Mouse (Mus musculus) left cerebral cortex, adult 11 months (tissue): ENCODE results near the gene Socs7.
"Not testable (repeated sequence)": the region's sequence is repeated elsewhere in the genome, so short reads cannot be mapped to it uniquely, and the experiment has no call there.

ENCODE experiments used
- DNase-seq: peaks from one replicate; pipeline ENCODE4 v3.0.0; 2022; ENCODE audit warnings: low spot score

Socs7 gene

DNA sequence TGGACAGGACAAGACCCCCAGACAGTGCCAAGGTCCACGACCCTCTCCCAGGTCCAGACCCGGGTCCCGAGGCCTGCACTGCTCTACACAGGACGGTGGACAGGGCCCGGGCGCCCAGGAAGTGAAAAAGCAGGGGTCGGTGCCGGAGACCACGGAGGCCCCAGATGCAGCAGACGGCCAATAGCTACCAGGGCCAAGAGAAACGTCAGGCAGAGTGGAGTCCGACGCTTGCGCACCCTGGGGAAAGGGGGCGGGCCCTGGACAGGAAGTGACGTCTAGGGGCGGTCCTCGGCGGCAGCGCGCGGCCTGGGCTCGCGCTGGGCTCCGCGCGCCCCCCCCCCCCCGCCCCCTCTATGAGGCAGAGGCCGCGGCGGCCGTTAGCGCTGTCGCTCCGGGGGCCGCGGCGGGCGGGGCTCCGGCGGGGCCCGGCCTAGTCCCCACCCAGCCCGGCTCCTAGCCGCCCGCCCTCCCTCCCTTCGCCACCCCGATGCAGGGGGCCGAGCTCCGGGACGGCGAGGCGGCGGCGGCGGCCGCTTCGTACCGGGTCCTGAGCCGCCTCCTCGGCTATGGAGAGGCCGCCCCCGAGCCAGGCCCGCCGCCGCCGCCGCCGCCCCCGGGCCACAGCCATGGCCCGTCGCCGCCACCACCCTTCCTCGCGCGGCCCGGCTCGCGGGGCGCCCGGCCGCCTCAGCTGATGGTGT lies at the start of gene Socs7:
Socs7 (plus strand) TSS at position 604 of the 701 bp plus-strand sequence.
- DNase-seq: peak; percentile 90

DNA sequence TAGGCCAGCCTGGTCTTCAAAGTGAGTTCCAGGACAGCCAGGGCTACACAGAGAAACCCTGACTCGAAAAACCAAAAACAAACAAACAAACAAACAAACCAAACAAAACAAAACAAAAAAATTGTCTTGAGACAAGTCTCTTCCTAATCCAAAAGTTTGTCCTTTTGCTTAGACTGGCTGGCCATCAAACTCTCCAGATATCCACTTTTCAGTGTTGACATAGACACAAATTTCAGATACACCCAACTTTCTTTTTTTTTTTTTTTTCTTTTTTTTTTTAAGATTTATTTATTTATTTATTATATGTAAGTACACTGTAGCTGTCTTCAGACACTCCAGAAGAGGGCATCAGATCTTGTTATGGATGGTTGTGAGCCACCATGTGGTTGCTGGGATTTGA lies 49.5 kb upstream of the Socs7 start:
- not testable (repeated sequence) for DNase-seq

DNA sequence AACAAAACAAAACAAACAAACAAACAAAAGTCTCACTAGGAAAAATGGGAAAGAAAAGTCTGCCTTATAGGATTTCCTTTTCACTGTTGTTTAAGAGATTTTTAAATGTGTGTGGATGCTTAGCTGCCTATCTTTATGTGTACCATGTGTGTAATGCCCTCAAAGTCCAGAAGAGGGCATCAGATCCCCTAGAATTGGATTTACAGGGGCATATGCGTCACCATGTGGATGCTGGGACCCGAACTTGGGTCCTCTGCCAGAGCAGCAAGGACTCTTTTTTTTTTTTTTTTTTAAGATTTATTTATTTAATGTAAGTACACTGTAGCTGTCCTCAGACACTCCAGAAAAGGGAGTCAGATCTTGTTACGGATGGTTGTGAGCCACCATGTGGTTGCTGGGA lies 48.2 kb upstream of the Socs7 start:
- no peak for DNase-seq

DNA sequence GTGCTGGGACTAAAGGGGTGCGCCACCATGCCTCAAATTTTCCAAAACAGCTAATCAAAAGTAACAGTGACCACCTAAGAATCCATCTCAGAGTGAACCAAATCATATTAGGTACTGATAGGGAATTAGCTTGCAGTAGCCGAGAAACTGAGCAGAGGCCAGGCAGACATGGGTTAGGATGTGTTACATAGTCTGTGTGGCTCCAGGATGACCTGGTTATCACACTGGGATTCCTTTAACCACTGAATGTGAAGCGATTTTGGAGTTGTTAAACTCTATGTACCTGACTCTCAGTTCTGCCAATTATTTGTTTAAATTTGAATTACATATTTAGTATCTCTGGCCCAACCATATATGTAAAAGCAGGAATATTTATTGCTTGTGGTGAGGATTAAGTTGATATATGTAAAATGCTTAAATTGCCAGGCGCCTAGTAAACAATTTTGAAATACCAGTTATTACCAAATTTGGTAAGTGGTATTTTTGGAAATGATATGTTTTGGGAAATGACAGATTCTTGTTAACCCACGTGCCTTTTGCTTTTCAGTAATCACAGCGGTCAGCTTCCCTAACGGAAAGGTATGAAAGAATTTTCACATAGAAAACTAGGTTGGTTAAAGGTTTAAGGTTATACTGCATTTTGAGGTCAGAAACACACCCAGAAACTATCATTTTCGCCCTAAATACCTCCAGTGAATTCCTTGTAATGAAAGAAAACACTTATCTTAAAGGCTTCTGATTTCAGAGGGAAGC lies 47.4 kb upstream of the Socs7 start:
- DNase-seq: no peak

DNA sequence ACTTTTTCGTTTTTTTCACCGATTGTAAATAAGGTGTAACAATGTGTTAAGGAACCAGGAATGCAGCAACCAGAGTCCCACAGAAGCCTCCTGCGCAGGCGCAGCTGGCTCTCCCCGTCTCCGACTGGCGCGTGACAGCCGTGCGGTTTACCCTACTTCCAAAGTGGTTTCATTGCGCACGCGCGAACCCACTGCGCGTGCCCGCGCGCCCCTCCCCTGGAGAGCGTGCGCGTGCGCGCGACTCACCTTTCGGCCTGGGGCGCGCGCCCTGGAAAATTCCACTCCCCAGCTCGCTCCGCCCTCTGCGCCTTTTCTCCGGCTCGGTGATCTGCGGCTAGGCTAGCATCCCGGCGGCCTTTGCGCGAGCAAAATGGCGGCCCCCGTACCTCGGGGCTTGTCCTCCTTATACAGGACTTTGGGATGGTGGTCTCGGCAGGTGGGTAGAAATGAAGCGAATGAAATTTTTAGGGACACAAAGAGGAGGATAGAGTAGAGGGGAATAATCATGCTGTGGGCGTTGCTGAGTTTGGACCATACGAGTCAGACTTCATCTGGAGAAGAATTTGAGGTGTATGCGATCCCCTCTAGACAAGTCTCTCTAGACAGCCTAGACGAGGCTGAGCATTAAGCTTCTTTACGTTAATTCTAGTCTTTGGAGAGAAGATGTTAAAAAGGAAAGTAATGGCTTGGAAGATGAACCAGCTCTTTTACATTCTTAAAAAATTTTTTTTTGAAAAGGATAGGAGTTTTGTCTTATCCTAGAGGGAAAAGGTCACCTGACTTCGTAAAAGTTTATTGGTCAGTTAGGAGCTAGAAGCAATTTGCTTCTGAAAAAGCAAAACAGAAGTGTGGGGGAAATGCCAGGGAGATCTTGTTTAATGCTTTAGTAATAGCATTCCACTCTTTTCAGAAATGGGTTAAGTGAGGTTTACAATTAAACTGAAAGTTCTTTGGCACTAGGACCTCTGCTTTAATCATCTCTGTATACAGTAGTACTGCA lies 46.5 kb upstream of the Socs7 start, which contains the start of gene Mrpl45:
Mrpl45 (plus strand) TSS at position 213 of the 1,000 bp plus-strand sequence.
- DNase-seq: peak; percentile 98

DNA sequence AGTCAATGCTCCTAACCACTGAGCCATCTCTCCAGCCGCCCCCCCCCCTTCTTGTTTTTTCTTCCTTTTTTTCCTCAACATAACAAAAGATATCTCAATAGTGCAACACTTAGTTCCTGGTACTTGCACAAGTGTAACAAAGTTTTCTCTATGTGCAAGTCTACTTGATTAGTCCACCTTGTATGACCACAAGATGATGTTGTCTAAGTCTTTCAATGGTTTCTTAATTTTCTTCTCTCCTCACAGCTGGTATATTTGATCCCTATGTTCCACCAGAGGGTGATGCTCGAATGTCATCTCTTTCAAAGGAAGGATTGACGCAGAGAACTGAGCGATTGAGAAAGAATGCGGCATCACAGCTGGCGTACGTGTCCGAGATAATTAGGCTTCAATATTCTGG lies 41.2 kb upstream of the Socs7 start:
- no peak for DNase-seq

DNA sequence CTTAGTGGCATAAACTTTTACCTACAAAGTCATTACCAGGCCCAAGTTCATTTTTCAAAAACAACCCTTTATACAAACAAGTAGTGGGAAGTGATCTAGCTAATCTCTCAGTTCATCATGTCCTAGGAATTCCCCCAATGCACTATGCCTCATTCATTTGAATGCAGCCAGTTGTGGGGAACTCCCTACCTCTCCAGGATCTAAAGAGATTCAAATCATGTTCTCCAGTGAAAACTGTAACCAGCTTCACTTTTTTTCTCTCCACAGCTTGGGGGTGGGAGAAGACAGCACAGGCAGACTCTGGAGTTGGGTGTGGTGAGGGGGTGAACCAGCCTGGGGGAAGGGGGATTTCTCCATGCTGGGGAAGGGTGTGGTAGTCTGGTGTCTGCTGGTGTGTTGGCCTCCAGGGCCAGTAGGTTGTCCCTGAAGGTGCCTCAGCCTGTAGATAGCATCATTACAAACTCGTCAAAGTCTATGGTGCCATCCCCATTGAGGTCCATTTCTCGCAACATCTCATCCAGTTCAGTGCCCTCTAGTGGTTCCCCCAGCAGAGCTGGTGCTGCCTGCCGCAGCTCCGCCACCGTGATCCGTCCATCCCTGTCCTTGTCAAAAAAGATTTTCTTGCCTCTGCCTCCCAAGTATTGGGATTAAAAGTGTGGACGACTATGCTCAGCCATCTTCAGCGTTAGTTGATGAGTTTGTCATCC lies 40.3 kb upstream of the Socs7 start:
- not testable (repeated sequence) for DNase-seq

DNA sequence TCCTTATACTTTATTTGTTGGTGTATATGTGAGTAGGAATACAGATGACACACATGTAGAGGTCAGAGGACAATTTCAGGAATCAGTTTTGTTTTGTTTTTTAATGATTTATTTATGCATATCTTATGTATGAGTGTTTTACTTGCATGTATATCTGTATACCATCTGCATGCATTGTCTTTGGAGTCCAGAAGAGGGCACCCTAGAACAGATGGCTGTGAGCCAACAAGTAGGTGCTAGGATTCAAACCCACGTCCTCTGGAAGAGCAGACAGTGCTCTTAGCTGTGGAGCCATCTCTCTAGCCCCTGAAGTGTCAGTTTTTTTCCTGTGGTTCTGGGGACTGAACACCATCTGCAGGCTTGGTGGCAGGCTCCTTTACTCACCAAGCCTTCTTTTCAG lies 37.1 kb upstream of the Socs7 start:
- DNase-seq: no peak

DNA sequence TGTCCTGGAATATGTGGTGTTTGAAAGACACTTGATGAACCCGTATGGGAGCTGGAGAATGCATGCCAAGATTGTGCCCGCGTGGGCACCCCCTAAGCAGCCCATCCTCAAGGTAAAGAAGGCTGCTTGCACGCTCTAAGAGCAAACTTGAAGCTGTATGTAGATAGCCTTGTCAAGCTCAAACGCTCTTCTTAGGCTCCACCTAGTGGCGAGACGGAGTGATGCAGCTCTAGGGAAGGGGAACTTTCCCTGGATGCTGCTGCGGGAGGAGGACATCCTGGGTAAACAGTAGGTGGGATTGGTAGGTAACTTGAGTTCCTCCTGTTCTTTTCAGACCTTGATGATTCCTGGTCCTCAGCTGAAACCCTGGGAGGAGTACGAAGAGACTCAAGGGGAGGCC lies 34.2 kb upstream of the Socs7 start:
- no peak for DNase-seq

DNA sequence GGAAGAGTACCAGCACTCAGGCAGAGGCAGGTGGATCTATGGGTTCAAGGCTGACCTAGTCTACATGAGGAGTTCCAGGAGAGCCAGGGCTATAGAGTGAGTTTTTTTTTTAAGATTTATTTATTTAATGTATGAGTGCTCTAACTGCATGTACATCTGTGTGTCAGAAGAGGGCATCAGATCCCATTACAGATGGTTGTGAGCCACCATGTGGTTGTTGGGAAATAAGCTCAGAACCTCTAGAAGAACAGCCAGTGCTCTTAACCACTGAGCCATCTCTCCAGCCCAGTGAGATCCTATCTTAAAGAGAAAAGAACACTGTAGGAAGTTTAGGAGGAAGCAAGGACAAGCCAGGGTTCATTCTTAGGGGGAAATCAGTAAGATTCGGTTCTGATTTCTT lies 32.0 kb upstream of the Socs7 start:
- no peak for DNase-seq

DNA sequence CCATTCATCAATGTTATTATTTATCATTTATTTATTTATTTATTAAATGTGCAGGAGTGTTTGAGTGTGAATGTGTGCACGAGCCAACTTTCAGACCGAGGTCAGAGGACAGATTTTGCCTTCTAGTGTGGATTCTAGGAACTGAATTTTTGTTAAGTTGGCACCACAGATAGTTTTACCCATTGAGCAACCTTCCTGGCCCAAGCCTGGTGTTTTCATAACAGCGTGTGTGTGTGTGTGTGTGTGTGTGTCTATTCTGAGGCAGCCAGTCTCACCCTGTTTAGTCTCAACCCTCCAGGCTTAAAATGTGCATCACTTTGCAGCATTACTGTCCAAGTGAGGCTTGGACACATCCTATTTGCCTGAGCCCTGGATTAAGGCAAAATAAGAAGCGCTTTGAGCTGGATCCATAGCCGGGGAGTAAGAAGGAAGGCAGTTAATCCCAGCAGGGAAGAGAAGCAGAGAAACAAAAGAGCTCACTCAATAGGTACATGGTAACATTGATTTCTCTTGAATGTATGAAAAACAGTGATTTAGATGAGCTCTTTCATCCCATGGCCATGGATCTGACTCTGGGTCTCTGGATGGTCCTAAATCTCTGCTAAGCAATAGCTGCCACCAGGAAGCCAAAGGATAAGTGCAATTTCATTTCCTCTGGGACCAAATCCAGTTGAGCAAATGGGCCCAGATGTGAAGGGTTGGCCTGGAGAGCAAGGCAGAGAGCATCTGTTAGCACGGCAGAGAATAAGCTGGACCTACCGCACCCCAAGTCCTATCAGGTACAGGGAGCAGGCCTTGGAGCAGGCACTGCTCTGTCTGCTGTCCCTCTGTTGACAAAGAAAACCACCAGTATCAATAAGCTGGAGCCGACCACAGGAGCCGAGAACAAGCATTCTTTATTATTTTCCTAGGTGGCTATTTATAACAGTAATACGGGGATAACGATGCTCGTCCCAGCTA lies 30.8 kb upstream of the Socs7 start:
- DNase-seq: no peak

DNA sequence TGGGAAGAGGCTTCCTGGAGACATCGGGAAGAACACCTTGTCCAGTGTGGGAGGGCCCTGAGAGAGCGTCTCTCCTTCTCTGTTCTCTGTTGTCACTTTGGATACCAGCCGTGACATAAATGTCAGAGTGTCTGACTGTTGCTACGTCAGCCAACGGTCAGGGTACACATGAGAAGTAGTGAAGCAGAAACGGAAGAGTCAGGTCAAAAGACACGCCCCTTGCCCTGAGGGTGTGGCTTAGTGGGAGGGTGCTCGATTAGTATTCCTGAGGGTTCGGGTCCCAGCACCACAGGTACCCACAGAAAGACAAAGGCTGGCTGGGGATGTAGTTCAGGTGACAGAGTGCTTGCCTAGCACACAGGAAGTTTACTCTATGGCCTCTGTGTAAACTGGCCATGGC lies 29.3 kb upstream of the Socs7 start:
- no peak for DNase-seq

DNA sequence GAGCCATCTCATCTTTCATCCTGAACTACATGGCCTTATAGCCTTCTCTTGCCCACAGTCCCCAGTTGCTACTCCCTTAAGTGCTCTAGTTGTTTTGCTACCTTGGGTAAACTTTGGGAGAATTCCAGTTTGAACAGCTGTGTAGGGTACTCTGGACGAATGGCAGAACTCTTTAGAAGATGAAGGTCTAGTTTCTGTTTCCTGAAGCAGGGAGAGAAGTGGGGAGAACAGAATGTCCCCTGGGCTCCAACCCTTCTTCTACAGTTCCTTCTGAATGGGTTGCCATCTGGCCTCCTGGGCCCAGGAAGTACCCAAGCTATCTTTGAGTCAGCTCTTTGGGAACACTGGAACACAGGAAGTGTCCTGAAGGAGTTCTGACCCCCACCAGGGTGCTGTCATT lies 28.5 kb upstream of the Socs7 start:
- no peak for DNase-seq

DNA sequence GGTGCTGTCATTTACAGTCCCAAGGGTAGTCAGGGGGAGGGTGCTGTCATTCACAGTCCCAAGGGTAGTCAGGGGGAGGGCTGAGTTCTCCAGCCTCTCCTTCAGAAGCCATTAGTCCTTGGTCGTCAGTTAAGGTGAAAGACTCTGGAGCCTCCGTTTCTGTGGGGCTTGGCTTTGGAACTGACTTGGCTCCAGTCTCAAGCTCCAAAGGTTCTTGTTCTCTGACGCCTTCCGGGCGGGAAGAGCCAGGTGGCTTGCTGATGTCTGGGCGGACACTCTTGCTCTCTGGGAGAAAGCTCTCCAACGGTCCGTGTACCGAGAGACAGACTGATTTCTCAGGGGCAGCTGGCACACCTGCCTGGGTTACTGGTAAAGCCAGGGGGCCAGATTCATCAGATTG lies 28.0 kb upstream of the Socs7 start:
- DNase-seq: no peak

DNA sequence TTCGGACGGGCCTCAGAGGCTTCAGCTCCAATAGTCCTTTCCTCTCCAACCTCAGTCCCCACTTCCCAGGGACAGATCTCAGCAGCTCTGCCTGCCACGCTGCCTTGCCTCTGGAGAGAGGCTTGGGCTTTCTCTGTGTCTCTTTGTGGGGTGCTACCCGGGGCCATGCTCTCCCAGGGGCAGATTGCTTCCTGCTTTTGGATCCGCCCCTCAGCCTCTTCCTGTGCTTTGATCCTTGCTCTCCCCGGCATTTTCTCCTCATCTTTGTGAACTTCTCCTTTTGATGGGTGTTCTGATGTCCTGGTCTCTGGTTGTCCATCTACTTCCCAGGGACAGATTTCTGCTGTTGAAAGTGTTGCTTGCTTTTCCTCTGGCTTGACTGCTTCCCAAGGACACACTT lies 26.1 kb upstream of the Socs7 start:
- no peak for DNase-seq

DNA sequence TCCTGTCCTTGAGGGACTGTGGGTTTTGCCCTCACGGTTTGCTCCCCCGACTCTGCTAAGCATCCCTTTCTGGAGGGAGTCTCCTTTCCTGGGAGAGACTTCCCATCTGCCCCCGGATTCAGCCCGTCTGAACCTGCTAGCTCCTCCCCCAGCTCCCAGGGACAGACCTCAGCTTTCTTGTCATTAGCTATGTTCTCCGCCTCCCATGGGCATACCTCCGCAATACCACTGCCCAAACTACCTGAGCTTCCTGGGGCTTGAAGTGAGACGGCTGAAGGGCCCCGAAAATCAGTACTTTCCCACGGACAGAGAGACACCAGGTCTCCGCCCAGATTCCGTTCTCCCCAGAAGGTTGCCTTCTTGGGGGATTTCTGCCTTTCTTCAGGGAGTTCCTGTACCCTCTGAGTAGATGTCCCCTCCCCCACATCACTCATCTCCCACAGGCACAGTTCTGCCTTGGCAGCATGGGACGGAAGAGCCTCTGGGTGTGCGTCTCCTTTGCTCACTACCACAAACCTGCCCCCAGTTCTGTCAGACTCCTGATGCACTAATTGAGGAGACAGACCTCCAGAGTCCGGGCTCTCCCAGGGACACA lies 25.5 kb upstream of the Socs7 start:
- DNase-seq: no peak

DNA sequence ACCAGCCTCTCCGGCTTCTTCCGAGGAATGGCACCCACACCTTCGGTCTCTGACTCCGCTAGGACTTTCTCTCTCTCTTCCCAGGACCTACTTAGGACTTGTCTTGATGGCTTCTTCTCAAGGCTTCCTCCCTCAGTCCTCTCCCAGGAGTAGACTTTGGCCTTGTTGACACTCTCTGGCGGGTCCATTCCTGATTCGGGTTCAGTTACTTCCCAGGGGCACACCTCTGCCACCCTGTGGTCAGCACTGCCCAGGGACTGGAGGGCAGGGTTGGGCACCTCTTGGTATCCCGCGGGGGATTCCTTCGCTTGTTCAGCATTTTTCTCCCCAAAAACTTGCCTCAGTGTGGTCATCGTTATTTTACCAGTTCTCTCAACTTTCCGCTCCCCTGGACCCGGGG lies 25.0 kb upstream of the Socs7 start:
- DNase-seq: no peak

DNA sequence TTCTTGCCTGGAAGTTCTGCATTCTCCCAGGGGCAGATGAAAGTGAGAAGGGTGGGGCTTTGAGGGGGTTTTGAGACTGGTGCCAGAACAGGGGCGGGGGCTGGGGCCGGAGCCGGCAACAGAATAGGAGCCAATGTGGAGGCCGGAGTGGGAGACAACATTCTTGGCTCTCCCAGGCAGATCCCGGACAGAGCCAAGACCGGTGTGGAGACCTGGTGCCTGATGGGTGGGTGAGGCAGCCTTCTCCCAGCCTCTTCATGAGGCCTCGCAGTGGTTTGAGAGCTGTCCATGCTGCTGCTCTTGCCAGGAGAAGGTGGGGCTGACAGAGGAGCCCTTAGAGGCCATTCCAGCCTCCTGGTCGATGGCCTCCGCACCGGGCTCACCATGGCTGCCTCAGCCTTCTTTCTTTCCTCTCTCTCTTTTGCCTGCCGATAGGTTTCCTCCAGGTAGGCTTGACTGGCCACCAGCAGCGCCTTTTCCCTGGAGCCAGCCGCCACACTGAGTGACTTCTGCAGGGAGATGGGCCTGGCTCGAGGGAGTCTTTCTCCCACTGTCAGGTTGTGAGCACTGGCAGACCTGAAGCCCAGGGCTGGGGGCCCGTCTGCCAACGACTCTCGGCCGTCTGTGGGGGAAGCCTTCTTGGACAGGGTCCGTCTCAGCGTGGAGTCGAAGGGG lies 23.9 kb upstream of the Socs7 start:
- no peak for DNase-seq

DNA sequence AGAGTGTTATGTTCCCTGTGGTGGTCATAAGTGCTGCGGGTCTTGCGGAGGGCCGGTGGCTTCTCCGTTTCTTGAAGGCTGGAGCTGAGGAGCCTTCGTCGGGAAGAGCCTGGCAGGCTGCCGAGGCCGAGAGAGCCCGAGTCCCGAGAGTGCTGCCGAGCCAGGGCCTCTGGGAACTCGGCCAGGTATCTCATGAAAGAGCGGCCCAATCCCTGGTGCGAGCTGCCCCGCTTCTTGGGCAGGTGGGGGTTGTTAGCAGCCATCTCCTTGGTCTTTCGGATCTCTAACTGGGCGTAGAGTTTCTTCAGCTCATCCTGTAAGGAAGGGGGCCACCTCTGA lies 23.4 kb upstream of the Socs7 start:
- no peak for DNase-seq

DNA sequence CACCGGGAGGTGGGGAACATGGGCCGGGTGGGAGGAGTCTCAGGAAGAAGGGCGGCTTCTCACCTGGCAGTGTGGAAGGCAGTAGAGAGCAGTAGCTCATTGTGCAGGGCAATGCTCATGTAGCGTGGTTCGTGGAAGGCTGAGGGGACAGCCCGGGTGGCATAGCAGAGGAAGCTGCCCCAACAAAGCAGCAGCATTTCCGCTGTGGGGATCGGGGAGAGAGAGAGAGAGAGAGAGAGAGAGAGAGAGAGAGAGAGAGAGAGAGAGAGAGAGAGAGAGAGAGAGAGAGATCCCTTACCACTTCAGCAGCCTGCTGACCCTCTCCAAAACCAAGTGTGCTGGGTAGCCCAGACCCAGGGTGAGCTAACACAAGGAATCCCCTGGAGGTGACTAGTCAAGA lies 19.2 kb upstream of the Socs7 start:
- no peak for DNase-seq
